Mouse (Mus musculus) spleen, adult 18-20 months (tissue): ENCODE data around the gene Cd248.

ENCODE experiments used
- DNase-seq, 2 experiments: peaks; one replicate each; pipeline ENCODE4 v3.0.0; 2022; ENCODE audit warnings: mixed read lengths in 2 of 2

Cd248 gene

GRCm38 (mm10) chr19:5067867-5068569 lies at the start of gene Cd248:
Cd248 (plus strand) TSS chr19:5068078.
- DNase-seq = no peak

GRCm38 (mm10) chr19:5018191-5018590 lies 49.7 kb upstream of the Cd248 start:
- no peak for DNase-seq

GRCm38 (mm10) chr19:5021416-5021815 lies 46.5 kb upstream of the Cd248 start:
- DNase-seq = no peak

GRCm38 (mm10) chr19:5023621-5024479 lies 44.0 kb upstream of the Cd248 start, which contains the start of gene Slc29a2:
Slc29a2 (plus strand) TSS chr19:5023860.
- peak; percentile 87 to 92 for DNase-seq

GRCm38 (mm10) chr19:5026111-5026510 lies 41.8 kb upstream of the Cd248 start:
- DNase-seq = no peak

- no peak for DNase-seq
Observed at GRCm38 (mm10) chr19:5032686-5033085, 35.2 kb upstream of the Cd248 start.

GRCm38 (mm10) chr19:5036577-5036976 lies 31.3 kb upstream of the Cd248 start:
- DNase-seq = no peak

GRCm38 (mm10) chr19:5037678-5038571 lies 30.0 kb upstream of the Cd248 start:
- peak; percentile 25 to 39 for DNase-seq

GRCm38 (mm10) chr19:5038709-5039156 lies 29.1 kb upstream of the Cd248 start, which contains the start of the genes B4gat1 and AC124502.3:
B4gat1 (plus strand) TSS chr19:5038826.
AC124502.3 (plus strand) TSS chr19:5038891.
- peak; percentile 78 to 82 for DNase-seq

- DNase-seq = no peak
Observed at GRCm38 (mm10) chr19:5039301-5040114, 28.4 kb upstream of the Cd248 start.

GRCm38 (mm10) chr19:5040862-5041523 lies 26.9 kb upstream of the Cd248 start, which contains the start of gene Brms1:
Brms1 (plus strand) TSS chr19:5041354.
- peak; percentile 76 to 82 for DNase-seq

GRCm38 (mm10) chr19:5041588-5041987 lies 26.3 kb upstream of the Cd248 start:
- DNase-seq = no peak

- DNase-seq = no peak
Observed at GRCm38 (mm10) chr19:5045531-5045930, 22.3 kb upstream of the Cd248 start.

- no peak for DNase-seq
Observed at GRCm38 (mm10) chr19:5048138-5049056, 19.5 kb upstream of the Cd248 start.

- no peak for DNase-seq
Observed at GRCm38 (mm10) chr19:5049325-5049724, 18.6 kb upstream of the Cd248 start.

- DNase-seq = no peak
Observed at GRCm38 (mm10) chr19:5050047-5050905, 17.6 kb upstream of the Cd248 start, which contains the start of gene Rin1. Rin1 (plus strand) TSS chr19:5050481.

- DNase-seq = no peak
Observed at GRCm38 (mm10) chr19:5051031-5051430, 16.8 kb upstream of the Cd248 start.

- DNase-seq = no peak
Observed at GRCm38 (mm10) chr19:5051515-5051914, 16.4 kb upstream of the Cd248 start.
